17 mouse cellular contexts compared by ENCODE assay signal in genomic region chr12:91696231-91696630, GRCm38 (mm10).
A peak's percentile ranks its signal among the peaks of the same experiment; 100 is the strongest.
DNase-seq lines count a peak whose midpoint lies in the region; ATAC-seq and TF ChIP-seq lines count a peak whose summit lies in the region.
"Had no signal": no experiment of that assay in that cellular context is flagged by ENCODE, and none has a peak within 500 bp of the region (broad histone marks: within the 10 kb centered on the region; RNA-seq: fewer than 3 reads in every experiment).

No protein-coding gene starts in this region.

- H3K27ac ChIP-seq in forebrain, embryonic 10.5 days = peak overlapping the region; percentile 12; the same call in 1 of the 2 replicates
- H3K27ac ChIP-seq in forebrain, embryonic 15.5 days (replicated peaks) = no peak overlapping the region
- H3K27ac ChIP-seq in intestine, embryonic 14.5 days (ENCODE audit: low read depth) = no peak overlapping the region
- 0 out of 2 replicates have a peak overlapping the region, but pooled peaks have one; percentile 30 for H3K27ac ChIP-seq in liver, embryonic 15.5 days (replicated peaks)
- no peak overlapping the region for H3K27ac ChIP-seq in cerebellum, adult 2 months (ENCODE audit: insufficient read depth, low read length)
- H3K27ac ChIP-seq: embryonic facial prominence, embryonic 12.5 days; forebrain, embryonic 13.5 days; gastrocnemius, adult 2 months; limb, embryonic 10.5 days had no signal

- peaks cover 13% of the 10 kb centered on the region for H3K36me3 ChIP-seq in forebrain, embryonic 10.5 days (replicated peaks)
- H3K36me3 ChIP-seq in forebrain, embryonic 15.5 days = no peaks in the 10 kb centered on the region
- H3K36me3 ChIP-seq in intestine, embryonic 14.5 days (ENCODE audit: control insufficient read depth, insufficient read depth, low read length) = no peaks in the 10 kb centered on the region
- H3K36me3 ChIP-seq in liver, embryonic 15.5 days (replicated peaks) = no peaks in the 10 kb centered on the region
- H3K36me3 ChIP-seq: embryonic facial prominence, embryonic 12.5 days; limb, embryonic 10.5 days had no signal

- H3K27me3 ChIP-seq in forebrain, embryonic 10.5 days (ENCODE audit: poor library complexity, severe bottlenecking) = no peaks in the 10 kb centered on the region
- no peaks in the 10 kb centered on the region for H3K27me3 ChIP-seq in forebrain, embryonic 15.5 days
- H3K27me3 ChIP-seq in intestine, embryonic 14.5 days (replicated peaks; ENCODE audit: control insufficient read depth, insufficient read depth, low read length) = no peaks in the 10 kb centered on the region
- H3K27me3 ChIP-seq in liver, embryonic 15.5 days = no peaks in the 10 kb centered on the region
- no peaks in the 10 kb centered on the region for H3K27me3 ChIP-seq in cerebellum, adult 2 months (ENCODE audit: control insufficient read depth, insufficient read depth, low read length)
- H3K27me3 ChIP-seq: embryonic facial prominence, embryonic 12.5 days; forebrain, embryonic 13.5 days; megakaryocyte, embryonic 14.5 days had no signal

- TF ChIP-seq POLR2A in cerebellum, adult 2 months (IDR thresholded peaks at IDR 0.05; ENCODE audit: borderline replicate concordance, insufficient read depth, low read length) = no peak

- no peak overlapping the region for H3K4me3 ChIP-seq in forebrain, embryonic 10.5 days
- no peak overlapping the region for H3K4me3 ChIP-seq in forebrain, embryonic 15.5 days
- no peak overlapping the region for H3K4me3 ChIP-seq in intestine, embryonic 14.5 days (ENCODE audit: low read depth, low read length)
- no peak overlapping the region for H3K4me3 ChIP-seq in liver, embryonic 15.5 days (replicated peaks)
- no peak overlapping the region for H3K4me3 ChIP-seq in cerebellum, adult 2 months (replicated peaks; ENCODE audit: insufficient read depth, low read depth, low read length)
- H3K4me3 ChIP-seq: embryonic facial prominence, embryonic 12.5 days; forebrain, embryonic 13.5 days; gastrocnemius, adult 2 months; limb, embryonic 10.5 days; megakaryocyte, embryonic 14.5 days had no signal

- no peak for TF ChIP-seq CTCF in cerebellum, adult 2 months (IDR thresholded peaks at IDR 0.05; ENCODE audit: borderline replicate concordance, insufficient read depth, low read depth, low read length)

- H3K9ac ChIP-seq in forebrain, embryonic 15.5 days (replicated peaks) = no peak overlapping the region
- no peak overlapping the region for H3K9ac ChIP-seq in intestine, embryonic 14.5 days (ENCODE audit: low read length)
- H3K9ac ChIP-seq in liver, embryonic 15.5 days = no peak overlapping the region
- H3K9ac ChIP-seq: embryonic facial prominence, embryonic 12.5 days; forebrain, embryonic 13.5 days had no signal

- H3K4me1 ChIP-seq in forebrain, embryonic 10.5 days = peaks cover 14% of the 10 kb centered on the region
- H3K4me1 ChIP-seq in forebrain, embryonic 15.5 days = no peaks in the 10 kb centered on the region
- no peaks in the 10 kb centered on the region for H3K4me1 ChIP-seq in intestine, embryonic 14.5 days (replicated peaks; ENCODE audit: control insufficient read depth, insufficient read depth, low read length)
- H3K4me1 ChIP-seq in liver, embryonic 15.5 days (replicated peaks) = peaks cover 15% of the 10 kb centered on the region
- H3K4me1 ChIP-seq in cerebellum, adult 2 months (ENCODE audit: control insufficient read depth, insufficient read depth, low read length) = no peaks in the 10 kb centered on the region
- H3K4me1 ChIP-seq: embryonic facial prominence, embryonic 12.5 days; forebrain, embryonic 13.5 days had no signal

- whole genome bisulfite sequencing in forebrain, embryonic 10.5 days = 95% methylated on average over 4 of the region's 4 CpGs
- 90% methylated on average over 4 of the region's 4 CpGs for WGBS in forebrain, embryonic 15.5 days
- WGBS in intestine, embryonic 14.5 days = 76% methylated on average over 4 of the region's 4 CpGs
- WGBS in liver, embryonic 15.5 days (ENCODE audit: insufficient replicate concordance) = 81% methylated on average over 4 of the region's 4 CpGs
- 60% methylated on average over 4 of the region's 4 CpGs for WGBS in cerebellum, adult 2 months

- H3K4me2 ChIP-seq in forebrain, embryonic 15.5 days (replicated peaks) = no peak overlapping the region
- no peak overlapping the region for H3K4me2 ChIP-seq in intestine, embryonic 14.5 days (ENCODE audit: low read length)
- H3K4me2 ChIP-seq in liver, embryonic 15.5 days = no peak overlapping the region
- H3K4me2 ChIP-seq: embryonic facial prominence, embryonic 12.5 days; forebrain, embryonic 13.5 days had no signal

- DNase-seq in forebrain, embryonic 10.5 days (ENCODE audit: extremely low spot score, low spot score) = no peak
- no peak for DNase-seq in intestine, embryonic 14.5 days (ENCODE audit: low spot score)
- peak; percentile 45 for DNase-seq in kidney, postnatal 14 days
- DNase-seq in gastrocnemius, adult 18-20 months (ENCODE audit: low spot score) = no peak
- DNase-seq in cerebellum, adult 2 months = no peak
- DNase-seq in testis, postnatal 10 days (ENCODE audit: low spot score) = no peak
- DNase-seq: adrenal gland, postnatal 25 days; cerebellum, postnatal 25 days; gastrocnemius, adult 2 months; layer of hippocampus, postnatal 36 days; right cerebral cortex, postnatal 4 days had no signal

- H3K9me3 ChIP-seq in forebrain, embryonic 10.5 days = no peaks in the 10 kb centered on the region
- H3K9me3 ChIP-seq in forebrain, embryonic 15.5 days = no peaks in the 10 kb centered on the region
- H3K9me3 ChIP-seq in intestine, embryonic 14.5 days (ENCODE audit: control insufficient read depth, low read length) = no peaks in the 10 kb centered on the region
- H3K9me3 ChIP-seq in liver, embryonic 15.5 days (replicated peaks) = no peaks in the 10 kb centered on the region
- H3K9me3 ChIP-seq: embryonic facial prominence, embryonic 12.5 days; forebrain, embryonic 13.5 days; limb, embryonic 10.5 days; megakaryocyte, embryonic 14.5 days had no signal

- ATAC-seq in forebrain, embryonic 15.5 days (replicated peaks) = no peak
- peak; percentile 24; the same call in 1 of the 2 replicates for ATAC-seq in intestine, embryonic 14.5 days (replicated peaks; ENCODE audit: low FRiP score, low TSS enrichment, low read depth)
- peak; percentile 81 for ATAC-seq in liver, embryonic 15.5 days (ENCODE audit: insufficient read depth)
- ATAC-seq: forebrain, embryonic 13.5 days had no signal

Comparison
In these comparisons a context has a peak if more than half of its experiments do, and no peak if none do; other contexts are left out.
1. H3K27ac ChIP-seq: peak in forebrain, embryonic 10.5 days (single experiment) and liver, embryonic 15.5 days (single experiment); none in forebrain, embryonic 15.5 days (single experiment), intestine, embryonic 14.5 days (single experiment) and cerebellum, adult 2 months (single experiment).